Mouse (Mus musculus): ENCODE measurements around the gene Yipf3. TPM values are rescaled to one million over a fixed set of nuclear protein-coding genes. Genes with fewer than 3 reads are reported as not detected.

Yipf3 gene
- polyA plus RNA-seq, 1 experiment from 2014 or later, result 83.9 TPM

DNA sequence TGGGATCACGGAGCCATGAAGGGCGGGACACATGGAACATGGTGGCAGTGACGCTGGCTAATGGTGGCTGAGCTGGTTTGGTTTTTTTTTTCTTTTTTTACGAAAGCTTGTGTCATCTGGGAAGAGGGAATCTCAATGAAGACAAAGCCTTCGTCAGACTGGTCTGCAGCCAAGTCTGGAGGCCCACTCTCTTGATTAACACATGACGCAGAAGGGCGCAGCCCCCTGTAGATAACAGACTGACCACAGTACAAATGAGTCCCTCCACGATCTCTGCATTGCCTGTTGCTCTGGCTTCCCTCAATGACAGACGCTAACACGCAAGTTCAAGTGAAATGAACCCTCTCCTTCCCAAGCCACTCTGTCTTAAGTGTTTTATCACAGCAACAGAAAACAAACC is 27.6 kb downstream of the Yipf3 start:
- WGBS, result 67% methylated on average over 10 of the region's 10 CpGs
- Histone ChIP-seq H3K36me3 (peaks cover 76% of the 10 kb centered on the region), H3K4me3 (no peak overlapping the region)

GRCm38 (mm10) chr17:46277586-46277985 is 29.7 kb downstream of the Yipf3 start:
- H3K36me3 ChIP-seq, result peaks cover 62% of the 10 kb centered on the region
- H3K27me3 ChIP-seq (ENCODE audit: insufficient read depth, poor library complexity, severe bottlenecking), result no peaks in the 10 kb centered on the region
- H3K4me1 ChIP-seq, result peaks cover 48% of the 10 kb centered on the region
- H3K9me3 ChIP-seq, result no peaks in the 10 kb centered on the region
- no peak overlapping the region for H3K27ac ChIP-seq
- WGBS, result 67% methylated on average over 4 of the region's 4 CpGs
- H3K4me3 ChIP-seq, result no peak overlapping the region
- no peak for DNase-seq (ENCODE audit: low spot score)

More for the DNA sequence above, 27.6 kb downstream of the Yipf3 start:
- no peak overlapping the region for H3K27ac ChIP-seq
- peaks cover 44% of the 10 kb centered on the region for H3K4me1 ChIP-seq
- no peaks in the 10 kb centered on the region for H3K9me3 ChIP-seq
- no peaks in the 10 kb centered on the region for H3K27me3 ChIP-seq (ENCODE audit: insufficient read depth, poor library complexity, severe bottlenecking)
- no peak for DNase-seq (ENCODE audit: low spot score)

GRCm38 (mm10) chr17:46278011-46278765 is 30.3 kb downstream of the Yipf3 start:
- Histone ChIP-seq H3K36me3 (peaks cover 57% of the 10 kb centered on the region), H3K4me1 (peaks cover 46% of the 10 kb centered on the region), H3K27me3 (ENCODE audit: insufficient read depth, poor library complexity, severe bottlenecking) (no peaks in the 10 kb centered on the region), H3K27ac (0 out of 2 replicates have a peak overlapping the region, but pooled peaks have one; percentile 19), H3K9me3 (no peaks in the 10 kb centered on the region), H3K4me3 (no peak overlapping the region)
- WGBS, result 87% methylated on average over 12 of the region's 12 CpGs
- DNase-seq (ENCODE audit: low spot score), result peak; percentile 69

- H3K27me3 ChIP-seq (ENCODE audit: insufficient read depth, poor library complexity, severe bottlenecking), result no peaks in the 10 kb centered on the region
- H3K27ac ChIP-seq, result peak within 1 kb of the TSS; percentile 94
- WGBS, result under 1% methylated on average over 37 of the region's 37 CpGs
- DNase-seq (ENCODE audit: low spot score), result peak; percentile 96
- H3K4me3 ChIP-seq, result peak within 1 kb of the TSS; percentile 85
- H3K9me3 ChIP-seq, result no peaks in the 10 kb centered on the region
- peaks cover 28% of the 10 kb centered on the region for H3K4me1 ChIP-seq
- H3K36me3 ChIP-seq, result peaks cover 29% of the 10 kb centered on the region
Measured at GRCm38 (mm10) chr17:46282483-46283123, 34.7 kb downstream of the Yipf3 start, which contains the start of gene Tjap1. Gene Tjap1 (minus strand): TSS chr17:46283026.

- no peak for DNase-seq (ENCODE audit: low spot score)
- 23% methylated on average over 9 of the region's 9 CpGs for WGBS
Measured at GRCm38 (mm10) chr17:46283140-46283539, 35.3 kb downstream of the Yipf3 start.

DNA sequence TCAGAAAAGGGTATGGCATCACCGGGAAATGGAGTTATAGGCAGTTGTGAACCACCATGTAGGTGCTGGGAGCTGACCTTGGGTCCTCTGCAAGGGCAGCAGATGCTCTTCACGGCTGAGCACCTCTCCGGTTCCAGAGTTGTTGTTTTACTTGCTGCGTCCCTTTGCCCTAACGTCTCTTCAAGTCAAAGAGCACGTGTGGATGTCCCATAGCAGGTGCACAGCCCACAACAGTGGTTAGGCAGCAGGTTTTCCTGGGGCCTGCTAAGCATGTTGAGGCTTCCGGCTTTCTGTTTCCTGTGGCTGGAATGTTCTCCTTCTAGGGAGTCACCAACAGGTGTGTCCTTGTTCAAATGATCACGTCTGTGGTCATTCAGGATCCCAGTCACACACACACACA is 36.0 kb downstream of the Yipf3 start:
- Histone ChIP-seq H3K4me1 (peaks cover 26% of the 10 kb centered on the region), H3K36me3 (peaks cover 18% of the 10 kb centered on the region), H3K27me3 (ENCODE audit: insufficient read depth, poor library complexity, severe bottlenecking) (no peaks in the 10 kb centered on the region), H3K9me3 (no peaks in the 10 kb centered on the region), H3K4me3 (no peak overlapping the region), H3K27ac (no peak overlapping the region)
- DNase-seq (ENCODE audit: low spot score), result no peak
- 85% methylated on average over 8 of the region's 8 CpGs for whole genome bisulfite sequencing

More at GRCm38 (mm10) chr17:46283140-46283539, 35.3 kb downstream of the Yipf3 start:
- Histone ChIP-seq H3K36me3 (peaks cover 24% of the 10 kb centered on the region), H3K27me3 (ENCODE audit: insufficient read depth, poor library complexity, severe bottlenecking) (no peaks in the 10 kb centered on the region), H3K4me1 (peaks cover 30% of the 10 kb centered on the region), H3K9me3 (no peaks in the 10 kb centered on the region), H3K4me3 (peak overlapping the region; percentile 85), H3K27ac (peak overlapping the region; percentile 94; the same call in 1 of the 2 replicates)

- peak; percentile 54 for DNase-seq (ENCODE audit: low spot score)
- Histone ChIP-seq H3K27me3 (ENCODE audit: insufficient read depth, poor library complexity, severe bottlenecking) (no peaks in the 10 kb centered on the region), H3K27ac (no peak overlapping the region), H3K4me1 (peaks cover 26% of the 10 kb centered on the region), H3K9me3 (no peaks in the 10 kb centered on the region), H3K4me3 (no peak overlapping the region), H3K36me3 (peaks cover 12% of the 10 kb centered on the region)
- WGBS, result 67% methylated on average over 7 of the region's 7 CpGs
Measured at GRCm38 (mm10) chr17:46284653-46285052, 36.8 kb downstream of the Yipf3 start.

GRCm38 (mm10) chr17:46285407-46285806 is 37.5 kb downstream of the Yipf3 start:
- no peak overlapping the region for H3K4me3 ChIP-seq
- no peaks in the 10 kb centered on the region for H3K9me3 ChIP-seq
- H3K36me3 ChIP-seq, result peaks cover 5% of the 10 kb centered on the region
- H3K27ac ChIP-seq, result no peak overlapping the region
- no peaks in the 10 kb centered on the region for H3K27me3 ChIP-seq (ENCODE audit: insufficient read depth, poor library complexity, severe bottlenecking)
- H3K4me1 ChIP-seq, result peaks cover 26% of the 10 kb centered on the region
- DNase-seq (ENCODE audit: low spot score), result no peak
- WGBS, result 63% methylated on average over 6 of the region's 6 CpGs

- peak; percentile 74 for DNase-seq (ENCODE audit: low spot score)
Measured at GRCm38 (mm10) chr17:46287678-46288095, 39.8 kb downstream of the Yipf3 start.

GRCm38 (mm10) chr17:46296601-46297000 is 48.7 kb downstream of the Yipf3 start:
- H3K9me3 ChIP-seq, result no peaks in the 10 kb centered on the region
- no peak for DNase-seq (ENCODE audit: low spot score)
- H3K4me3 ChIP-seq, result peak overlapping the region; percentile 75; the same call in 1 of the 2 replicates
- H3K27ac ChIP-seq, result no peak overlapping the region
- no peaks in the 10 kb centered on the region for H3K36me3 ChIP-seq
- 42% methylated on average over 6 of the region's 6 CpGs for WGBS
- H3K27me3 ChIP-seq (ENCODE audit: insufficient read depth, poor library complexity, severe bottlenecking), result peaks cover 85% of the 10 kb centered on the region
- H3K4me1 ChIP-seq, result peaks cover 24% of the 10 kb centered on the region

More at GRCm38 (mm10) chr17:46287678-46288095, 39.8 kb downstream of the Yipf3 start:
- H3K4me1 ChIP-seq, result peaks cover 11% of the 10 kb centered on the region
- H3K27me3 ChIP-seq (ENCODE audit: insufficient read depth, poor library complexity, severe bottlenecking), result no peaks in the 10 kb centered on the region
- H3K27ac ChIP-seq, result peak overlapping the region; percentile 42
- H3K36me3 ChIP-seq, result no peaks in the 10 kb centered on the region
- no peaks in the 10 kb centered on the region for H3K9me3 ChIP-seq
- WGBS, result 58% methylated on average over 11 of the region's 11 CpGs
- no peak overlapping the region for H3K4me3 ChIP-seq

- no peak for DNase-seq (ENCODE audit: low spot score)
- H3K4me3 ChIP-seq, result peak overlapping the region; percentile 75
- peaks cover 89% of the 10 kb centered on the region for H3K27me3 ChIP-seq (ENCODE audit: insufficient read depth, poor library complexity, severe bottlenecking)
- 13% methylated on average over 6 of the region's 6 CpGs for WGBS
- no peak overlapping the region for H3K27ac ChIP-seq
- H3K36me3 ChIP-seq, result no peaks in the 10 kb centered on the region
- H3K4me1 ChIP-seq, result peaks cover 24% of the 10 kb centered on the region
- no peaks in the 10 kb centered on the region for H3K9me3 ChIP-seq
Measured at GRCm38 (mm10) chr17:46297028-46297363, 49.1 kb downstream of the Yipf3 start.

DNA sequence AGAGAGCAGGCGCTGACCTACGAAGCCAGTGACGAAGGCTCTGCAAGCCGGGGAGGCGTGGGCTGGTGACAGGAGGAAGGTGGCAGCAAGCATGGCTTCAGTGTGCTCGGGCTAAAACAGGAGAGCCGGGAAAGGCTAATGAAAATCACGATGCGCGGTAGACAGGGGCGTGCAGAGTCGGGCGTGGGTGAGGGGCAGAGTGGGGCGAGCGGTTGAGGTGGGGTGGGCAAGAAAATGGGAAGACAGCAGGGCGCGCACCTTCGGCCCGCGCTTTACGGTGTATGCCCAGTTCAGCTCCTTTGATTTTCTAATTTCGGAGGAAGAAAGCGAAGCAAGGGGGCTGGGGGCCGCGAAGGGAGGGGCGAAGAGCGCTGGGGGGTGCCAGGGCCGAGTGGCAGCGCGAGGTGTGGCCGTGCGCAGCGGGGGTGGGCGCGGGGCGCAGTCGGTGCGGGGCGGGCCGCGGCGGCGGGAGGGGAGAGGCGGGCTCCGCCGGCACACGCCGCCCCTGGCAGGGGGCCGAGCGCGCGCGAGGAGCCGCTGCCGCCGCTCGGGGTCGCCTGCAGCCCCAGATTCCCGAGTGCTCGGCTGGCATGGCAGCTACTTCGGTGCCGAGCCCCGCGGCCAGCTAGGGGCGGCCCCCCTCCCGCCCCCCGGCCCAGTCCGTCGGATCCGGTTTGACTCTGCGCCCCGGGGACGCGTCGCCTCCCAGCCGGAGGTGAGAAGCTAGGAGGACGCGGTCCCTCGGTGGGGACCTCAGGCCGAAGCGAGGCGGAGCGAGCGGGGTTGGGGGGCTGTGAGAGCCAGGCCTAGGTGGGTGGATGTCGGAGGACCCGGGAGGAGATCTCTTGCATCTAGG is 49.7 kb downstream of the Yipf3 start, which contains the start of gene Dlk2:
Gene Dlk2 (plus strand): TSS at position 58 of the 856 bp plus-strand sequence.
- no peaks in the 10 kb centered on the region for H3K9me3 ChIP-seq
- peak within 1 kb of the TSS; percentile 75 for H3K4me3 ChIP-seq
- WGBS, result under 1% methylated on average over 70 of the region's 86 CpGs
- DNase-seq (ENCODE audit: low spot score), result no peak
- peaks cover 95% of the 10 kb centered on the region for H3K27me3 ChIP-seq (ENCODE audit: insufficient read depth, poor library complexity, severe bottlenecking)
- H3K27ac ChIP-seq, result peak within 1 kb of the TSS; percentile 42
- no peaks in the 10 kb centered on the region for H3K36me3 ChIP-seq
- peaks cover 24% of the 10 kb centered on the region for H3K4me1 ChIP-seq
